Mouse (Mus musculus) common myeloid progenitor, adult 5-6 weeks (primary cell): Measurements from ENCODE around the gene Hmgn3. TPM values are rescaled to one million over a fixed set of nuclear protein-coding genes. Genes with fewer than 3 reads are reported as not detected.

Experiments
- ATAC-seq: replicated peaks from 2 replicates; pipeline ENCODE4 v1.8.0; 2016; ENCODE audit warnings: low read depth, mild to moderate bottlenecking, moderate TSS enrichment, inconsistent platforms; ENCODE audit not compliant: poor library complexity, severe bottlenecking
- total RNA-seq: library from RNA; stranded (forward); fragments of 200-1000, 187-1606 nt; gene quantifications from 2 replicates; pipeline ENCODE4 v1.2.3, GENCODE M21; 2017

The Hmgn3 gene
- total RNA-seq, 1 experiment from 2014 or later: 26.1 TPM

- no peak for ATAC-seq
Measured at GRCm38 (mm10) chr9:83101691-83102090, 44.8 kb downstream of the Hmgn3 start.

GRCm38 (mm10) chr9:83100786-83101185 is 45.7 kb downstream of the Hmgn3 start:
- no peak for ATAC-seq

- ATAC-seq: no peak
Measured at GRCm38 (mm10) chr9:83098652-83099307, 47.7 kb downstream of the Hmgn3 start.

- no peak for ATAC-seq
Measured at GRCm38 (mm10) chr9:83097816-83098215, 48.7 kb downstream of the Hmgn3 start.

GRCm38 (mm10) chr9:83094649-83095336 is 51.7 kb downstream of the Hmgn3 start:
- no peak for ATAC-seq

- ATAC-seq: no peak
Measured at GRCm38 (mm10) chr9:83083790-83084469, 62.6 kb downstream of the Hmgn3 start.

GRCm38 (mm10) chr9:83083091-83083490 is 63.4 kb downstream of the Hmgn3 start:
- no peak for ATAC-seq

- ATAC-seq: no peak
Measured at GRCm38 (mm10) chr9:83082296-83082695, 64.2 kb downstream of the Hmgn3 start.

- ATAC-seq: no peak
Measured at GRCm38 (mm10) chr9:83079724-83080123, 66.8 kb downstream of the Hmgn3 start.

- ATAC-seq: no peak
Measured at GRCm38 (mm10) chr9:83068246-83068645, 78.2 kb downstream of the Hmgn3 start.

- ATAC-seq: no peak
Measured at GRCm38 (mm10) chr9:83061289-83061688, 85.2 kb downstream of the Hmgn3 start.

Other genes with a start within 250 kb of the Hmgn3 start
- 170 and 191 TPM in 2 replicates for gene Phip, start 171.2 kb downstream of the Hmgn3 start, total RNA-seq